Mouse (Mus musculus) ZHBTc4 (cell line): ENCODE measurements at regions not wholly inside any gene's neighbourhood (a gene's known extent, or its start where the extent isn't known, plus 50 kb on each side); places are given as distances from the start of the nearest gene placed in this dataset.

Experiments
- DNase-seq: peaks from one replicate; pipeline ENCODE4 v3.0.0-alpha.2; 2011; ENCODE audit warnings: low read depth, low spot score

DNA sequence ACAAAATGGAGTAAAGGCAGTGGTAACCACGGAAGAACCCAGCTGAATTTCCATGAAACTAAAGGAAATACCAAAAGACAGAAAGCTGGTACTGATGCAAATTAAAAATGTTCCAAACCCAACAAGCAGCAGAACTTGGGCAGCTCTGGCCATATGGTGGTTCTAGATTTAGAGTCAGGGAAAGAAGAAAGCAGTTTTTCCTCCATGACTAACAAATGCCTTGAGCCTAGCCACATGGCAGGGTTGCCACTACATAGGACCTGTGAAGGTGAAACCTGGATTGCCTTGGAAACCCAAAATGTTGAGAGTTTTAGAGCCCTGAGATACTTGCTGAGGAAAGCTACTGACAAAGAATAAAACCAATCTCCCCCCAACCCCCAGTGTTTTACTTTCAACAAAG, 701.5 kb upstream of the Foxg1 start:
- no peak for DNase-seq

DNA sequence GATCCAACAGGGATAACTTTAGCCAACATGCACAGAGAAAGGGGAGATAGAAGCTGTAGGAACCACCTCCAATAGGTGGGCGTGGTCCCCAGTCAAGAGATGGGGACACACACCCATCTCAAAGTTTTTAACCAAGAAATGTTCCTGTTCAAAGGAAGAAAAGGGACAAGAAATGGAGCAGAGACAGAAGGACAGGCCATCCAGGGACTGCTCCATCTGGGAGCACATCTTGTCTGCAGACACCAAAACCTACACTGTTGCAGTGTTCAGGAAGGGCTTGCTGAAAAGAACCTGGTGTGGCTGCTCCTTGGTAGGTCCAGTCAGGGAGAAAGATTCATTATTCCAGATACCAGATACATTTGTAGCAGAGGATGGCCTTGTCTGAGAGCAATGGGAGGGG, 676.5 kb upstream of the Foxg1 start:
- DNase-seq = no peak

DNA sequence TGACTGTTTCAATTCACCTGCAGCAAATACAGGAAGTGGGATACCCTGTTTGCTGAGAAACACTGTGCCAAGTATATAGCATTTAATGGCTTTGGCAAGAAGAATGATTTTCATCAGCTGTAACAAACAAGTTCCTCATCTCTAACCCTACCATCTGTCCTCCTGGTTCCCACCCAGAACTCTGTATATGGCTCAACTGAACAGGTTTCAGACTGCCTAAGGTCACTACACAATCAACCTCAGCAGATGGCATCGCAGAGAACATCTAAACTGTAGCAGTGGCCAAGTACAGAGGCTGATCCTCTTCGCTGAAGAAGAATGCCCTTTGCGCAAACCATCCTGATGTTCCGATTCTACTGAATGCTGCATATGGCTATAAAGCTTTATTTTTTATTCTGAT, 668.8 kb upstream of the Foxg1 start:
- DNase-seq = no peak

- DNase-seq = no peak
Measured at GRCm38 (mm10) chr12:48729851-48730250, 652.6 kb upstream of the Foxg1 start.

GRCm38 (mm10) chr12:48758805-48759396, 623.6 kb upstream of the Foxg1 start:
- DNase-seq = no peak
